Mouse (Mus musculus) granulocyte monocyte progenitor cell, adult 5-6 weeks (primary cell): ENCODE measurements at regions not wholly inside any gene's neighbourhood (a gene's known extent, or its start where the extent isn't known, plus 50 kb on each side); places are given as distances from the start of the nearest gene placed in this dataset.
A peak's percentile ranks its signal among the peaks of the same experiment; 100 is the strongest.

Experiments
- ATAC-seq: replicated peaks from 2 replicates; pipeline ENCODE4 v1.8.0; 2016; ENCODE audit warnings: mild to moderate bottlenecking, moderate TSS enrichment, inconsistent platforms; ENCODE audit not compliant: poor library complexity, severe bottlenecking

DNA sequence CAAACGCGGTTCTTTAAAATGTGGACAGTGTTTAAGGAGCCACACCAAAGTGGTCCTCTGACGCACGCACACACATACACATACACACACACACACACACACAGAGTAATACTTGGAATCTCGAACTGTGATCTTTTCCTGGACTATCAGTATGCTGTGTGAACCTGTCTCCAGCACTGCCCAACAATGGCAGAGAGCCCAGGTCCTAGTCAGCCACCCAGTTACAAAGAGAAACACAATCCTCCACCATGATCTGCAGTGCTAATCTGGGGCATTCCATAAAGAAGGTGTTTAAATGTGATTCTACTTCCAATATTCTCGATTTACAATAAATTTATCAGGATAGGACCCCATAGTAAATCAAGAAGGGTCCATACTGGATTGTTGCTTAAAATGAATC lies 54.2 kb upstream of the Cplx2 start:
- ATAC-seq = no peak

DNA sequence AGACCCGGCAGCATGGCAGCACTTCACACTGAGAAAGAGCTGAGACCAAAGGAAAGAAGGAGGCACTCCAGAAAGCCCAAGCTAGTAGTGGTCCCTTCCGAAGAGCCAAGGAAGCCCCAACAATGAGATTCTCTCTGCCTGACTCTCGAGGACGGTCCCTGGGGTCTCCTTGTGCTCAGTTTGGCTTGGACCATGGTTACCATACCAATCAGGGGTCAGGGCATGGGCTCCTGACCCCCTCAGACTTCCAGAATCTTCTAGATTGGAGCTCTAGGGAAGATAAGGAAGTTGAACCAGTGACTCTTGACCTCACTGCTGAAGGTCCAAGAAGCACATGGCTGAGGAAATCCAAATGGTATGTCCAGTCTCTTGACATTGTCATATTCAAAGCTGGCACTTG lies 53.0 kb upstream of the Cplx2 start:
- ATAC-seq = no peak

DNA sequence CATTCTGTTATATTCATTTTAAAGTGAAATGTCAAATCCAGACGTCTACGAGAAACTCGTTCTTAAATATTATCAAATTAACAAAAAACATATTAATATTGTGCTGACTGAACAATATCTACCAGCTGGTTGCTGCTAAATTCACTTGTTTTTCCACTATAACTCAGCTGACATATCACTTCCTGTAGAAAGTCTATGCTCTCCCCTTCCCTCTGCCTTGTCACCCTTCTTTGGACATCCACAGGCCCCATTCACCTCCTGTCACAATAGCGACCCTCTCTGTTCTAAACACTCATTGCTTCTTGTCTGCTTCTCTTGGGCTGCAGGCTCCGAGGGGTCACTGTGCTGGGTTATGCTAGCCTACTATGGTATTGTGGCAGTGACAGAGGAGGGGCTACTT lies 52.5 kb upstream of the Cplx2 start:
- no peak for ATAC-seq

DNA sequence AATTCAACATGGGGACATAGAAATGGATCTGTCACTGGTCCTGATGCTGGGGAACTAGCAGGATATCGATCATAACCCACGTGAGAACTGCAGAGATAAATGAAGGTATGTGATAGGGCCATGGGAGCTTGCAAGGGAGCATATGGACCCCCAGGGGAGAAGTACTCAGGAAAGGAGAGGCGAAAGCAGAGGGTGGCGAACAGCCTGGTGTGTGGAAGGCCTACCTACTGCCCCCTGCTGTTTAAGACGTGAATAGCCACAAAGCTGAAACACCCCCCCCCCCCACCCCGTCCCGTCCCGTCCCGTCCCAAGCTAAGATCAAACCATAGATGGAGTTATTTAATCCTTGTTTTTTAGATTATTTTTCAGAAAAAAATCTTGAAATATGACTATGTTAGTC lies 50.9 kb upstream of the Cplx2 start:
- ATAC-seq = 0 out of 2 replicates have a peak, but pooled peaks have one; percentile 27

DNA sequence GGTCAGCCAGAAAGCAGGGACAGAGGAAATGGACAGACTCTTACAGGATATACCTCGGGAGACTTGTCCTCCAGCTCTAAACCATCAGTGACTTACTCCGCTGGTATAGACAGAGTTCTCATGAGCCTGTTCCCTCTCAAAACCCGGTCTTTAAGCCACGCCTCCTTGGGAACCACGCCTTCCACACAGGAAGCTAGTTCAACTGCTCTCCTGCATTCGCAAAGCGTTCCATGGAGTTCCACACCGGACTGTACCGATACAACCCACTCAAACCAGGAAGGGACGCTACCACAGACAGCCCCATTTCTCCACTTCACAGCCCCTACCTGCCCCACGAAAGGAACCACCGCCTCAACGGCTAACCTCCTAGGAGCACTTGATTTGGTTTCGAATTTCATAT lies 50.1 kb upstream of the Cplx2 start:
- ATAC-seq = no peak
